Mouse (Mus musculus) liver, embryonic 14.5 days (tissue): ENCODE measurements at regions not wholly inside any gene's neighbourhood (a gene's known extent, or its start where the extent isn't known, plus 50 kb on each side); places are given as distances from the start of the nearest gene placed in this dataset.
A peak's percentile ranks its signal among the peaks of the same experiment; 100 is the strongest.

Experiments
- ATAC-seq: fragments of 200-750 bp; cut with Nextera tagmentation; 2 replicates; pipeline ENCODE4 v1.8.0; 2017; ENCODE audit warnings: moderate number of reproducible peaks, mild to moderate bottlenecking, moderate library complexity; ENCODE audit not compliant: insufficient read depth
- DNase-seq, 3 experiments: peaks; one replicate each; pipeline ENCODE4 v3.0.0-alpha.2; 2012 to 2013; ENCODE audit warnings: low read depth in 3 of 3, low spot score in 3 of 3
- H3K27ac ChIP-seq: fragments of 300-500 bp; sonication (generic); 2 replicates; pipeline ENCODE4 v1.5.1; 2014; ENCODE audit warnings: moderate library complexity, mild to moderate bottlenecking, control low read depth, inconsistent platforms
- H3K27me3 ChIP-seq: fragments of 300-500 bp; sonication (generic); 2 replicates; pipeline ENCODE4 v1.6.1; 2014; ENCODE audit warnings: mild to moderate bottlenecking, low read length, moderate library complexity; ENCODE audit not compliant: control insufficient read depth, insufficient read depth
- H3K36me3 ChIP-seq: fragments of 300-500 bp; sonication (generic); replicated peaks from 2 replicates; pipeline ENCODE4 v1.6.1; 2014; ENCODE audit warnings: low read depth; ENCODE audit not compliant: control insufficient read depth, insufficient read depth
- H3K4me1 ChIP-seq, 2 experiments: fragments of 200-500 bp in 1 of 2; fragments of 300-500 bp in 1 of 2; sonication (generic) in 1 of 2; replicated peaks; 2 replicates each; pipeline ENCODE4 v1.6.1; 2012 to 2014; ENCODE audit warnings: antibody characterized with exemption in 1 of 2, inconsistent platforms in 1 of 2, low read length in 1 of 2; ENCODE audit not compliant: control insufficient read depth in 2 of 2, insufficient read depth in 2 of 2
- H3K4me2 ChIP-seq: fragments of 300-500 bp; sonication (generic); 2 replicates; pipeline ENCODE4 v1.6.1; 2014; ENCODE audit warnings: low read depth, mild to moderate bottlenecking, control low read depth, moderate library complexity
- H3K4me3 ChIP-seq, 2 experiments: fragments of 200-500 bp in 1 of 2; fragments of 300-500 bp in 1 of 2; sonication (generic) in 1 of 2; 2 replicates each; pipeline ENCODE4 v1.5.1; 2012 to 2014; ENCODE audit warnings: low read depth in 2 of 2, low read length in 2 of 2, mild to moderate bottlenecking in 2 of 2, control low read depth in 1 of 2, inconsistent platforms in 1 of 2, moderate library complexity in 1 of 2; ENCODE audit not compliant: insufficient read depth in 1 of 2
- H3K9ac ChIP-seq: fragments of 300-500 bp; sonication (generic); replicated peaks from 2 replicates; pipeline ENCODE4 v1.6.1; 2014; ENCODE audit warnings: mild to moderate bottlenecking, control low read depth, moderate library complexity
- H3K9me3 ChIP-seq: fragments of 300-500 bp; sonication (generic); 2 replicates; pipeline ENCODE4 v1.6.1; 2016; ENCODE audit warnings: low read length, mixed read lengths; ENCODE audit not compliant: control insufficient read depth
- CTCF ChIP-seq: IDR thresholded peaks from 2 replicates; pipeline ENCODE4 v1.5.1; 2016; ENCODE audit warnings: antibody characterized with exemption, low read depth, control low read depth
- EP300 ChIP-seq: IDR thresholded peaks from 2 replicates; pipeline ENCODE4 v1.6.1; 2016; ENCODE audit warnings: antibody characterized with exemption, low read depth
- WGBS: fragments of 180-500 bp; shearing (Covaris S2); extraction: QIAGEN DNeasy Blood & Tissue Kit; methylation state at CpG from one replicate; pipeline ENCODE4 v1.1.7; 2014; ENCODE audit not compliant: insufficient replicate concordance; 5-methylcytosine and 5-hydroxymethylcytosine counted together

GRCm38 (mm10) chrX:99537814-99538213 lies 66.7 kb upstream of the Pja1 start:
- Histone ChIP-seq H3K9me3 (no peaks in the 10 kb centered on the region), H3K4me3 (no peak overlapping the region), H3K4me2 (no peak overlapping the region), H3K9ac (no peak overlapping the region), H3K27ac (no peak overlapping the region), H3K4me1 (no peaks in the 10 kb centered on the region), H3K27me3 (no peaks in the 10 kb centered on the region), H3K36me3 (no peaks in the 10 kb centered on the region)
- DNase-seq (no peak), ATAC-seq (no peak)
- WGBS = 44% methylated on average over 4 of the region's 4 CpGs
- TF ChIP-seq CTCF (no peak), EP300 (no peak)

GRCm38 (mm10) chrX:99534922-99535321 lies 63.8 kb upstream of the Pja1 start:
- H3K36me3 ChIP-seq = no peaks in the 10 kb centered on the region
- DNase-seq = no peak
- TF ChIP-seq EP300 (no peak), CTCF (no peak)
- H3K4me2 ChIP-seq = no peak overlapping the region
- no peaks in the 10 kb centered on the region for H3K9me3 ChIP-seq
- no peak overlapping the region for H3K4me3 ChIP-seq
- no peak for ATAC-seq
- no peak overlapping the region for H3K27ac ChIP-seq
- WGBS = 70% methylated on average over 4 of the region's 4 CpGs
- H3K9ac ChIP-seq = no peak overlapping the region
- H3K27me3 ChIP-seq = no peaks in the 10 kb centered on the region
- no peaks in the 10 kb centered on the region for H3K4me1 ChIP-seq

GRCm38 (mm10) chrX:99531154-99531553 lies 60.1 kb upstream of the Pja1 start:
- Histone ChIP-seq H3K9ac (no peak overlapping the region), H3K4me2 (no peak overlapping the region), H3K36me3 (no peaks in the 10 kb centered on the region), H3K27ac (no peak overlapping the region), H3K9me3 (no peaks in the 10 kb centered on the region), H3K27me3 (no peaks in the 10 kb centered on the region), H3K4me3 (no peak overlapping the region), H3K4me1 (no peaks in the 10 kb centered on the region)
- ATAC-seq (no peak), DNase-seq (no peak)
- TF ChIP-seq EP300 (no peak), CTCF (no peak)
- 50% methylated on average over 3 of the region's 3 CpGs for WGBS

- WGBS = 59% methylated on average over 7 of the region's 7 CpGs
- ATAC-seq (no peak), DNase-seq (no peak)
- Histone ChIP-seq H3K36me3 (no peaks in the 10 kb centered on the region), H3K4me3 (no peak overlapping the region), H3K9me3 (no peaks in the 10 kb centered on the region), H3K4me1 (no peaks in the 10 kb centered on the region), H3K27ac (no peak overlapping the region), H3K9ac (no peak overlapping the region), H3K27me3 (no peaks in the 10 kb centered on the region), H3K4me2 (no peak overlapping the region)
- TF ChIP-seq EP300 = no peak
- no peak for TF ChIP-seq CTCF
Observed at GRCm38 (mm10) chrX:99530511-99530910, 59.4 kb upstream of the Pja1 start.

GRCm38 (mm10) chrX:99523306-99523705 lies 52.2 kb upstream of the Pja1 start:
- H3K4me3 ChIP-seq = no peak overlapping the region
- 17% methylated on average over 6 of the region's 6 CpGs for WGBS

GRCm38 (mm10) chrX:99522830-99523229 lies 51.8 kb upstream of the Pja1 start:
- H3K4me3 ChIP-seq = no peak overlapping the region
- no peak overlapping the region for H3K27ac ChIP-seq
- ATAC-seq (no peak), DNase-seq (peak in 1 of 3 experiments; percentile 6)
- H3K9me3 ChIP-seq = no peaks in the 10 kb centered on the region
- WGBS = 21% methylated on average over 5 of the region's 5 CpGs
- H3K4me2 ChIP-seq = no peak overlapping the region
- no peaks in the 10 kb centered on the region for H3K36me3 ChIP-seq
- TF ChIP-seq CTCF (peak; percentile 79), EP300 (no peak)
- no peaks in the 10 kb centered on the region for H3K4me1 ChIP-seq
- no peak overlapping the region for H3K9ac ChIP-seq
- H3K27me3 ChIP-seq = no peaks in the 10 kb centered on the region

More at GRCm38 (mm10) chrX:99523306-99523705, 52.2 kb upstream of the Pja1 start:
- H3K4me2 ChIP-seq = no peak overlapping the region
- TF ChIP-seq CTCF = no peak
- no peak for TF ChIP-seq EP300
- H3K27me3 ChIP-seq = no peaks in the 10 kb centered on the region
- H3K36me3 ChIP-seq = no peaks in the 10 kb centered on the region
- DNase-seq (no peak), ATAC-seq (no peak)
- H3K9me3 ChIP-seq = no peaks in the 10 kb centered on the region
- no peak overlapping the region for H3K27ac ChIP-seq
- no peaks in the 10 kb centered on the region for H3K4me1 ChIP-seq
- no peak overlapping the region for H3K9ac ChIP-seq
